Mouse (Mus musculus) urinary bladder, postnatal 4 days (tissue): ENCODE results near the gene Arsg.
A peak's percentile ranks its signal among the peaks of the same experiment; 100 is the strongest.

ENCODE experiments used
- DNase-seq, 2 experiments: peaks; one replicate each; pipeline ENCODE4 v3.0.0; 2021 to 2022; ENCODE audit warnings: low spot score in 2 of 2

The Arsg gene

DNA sequence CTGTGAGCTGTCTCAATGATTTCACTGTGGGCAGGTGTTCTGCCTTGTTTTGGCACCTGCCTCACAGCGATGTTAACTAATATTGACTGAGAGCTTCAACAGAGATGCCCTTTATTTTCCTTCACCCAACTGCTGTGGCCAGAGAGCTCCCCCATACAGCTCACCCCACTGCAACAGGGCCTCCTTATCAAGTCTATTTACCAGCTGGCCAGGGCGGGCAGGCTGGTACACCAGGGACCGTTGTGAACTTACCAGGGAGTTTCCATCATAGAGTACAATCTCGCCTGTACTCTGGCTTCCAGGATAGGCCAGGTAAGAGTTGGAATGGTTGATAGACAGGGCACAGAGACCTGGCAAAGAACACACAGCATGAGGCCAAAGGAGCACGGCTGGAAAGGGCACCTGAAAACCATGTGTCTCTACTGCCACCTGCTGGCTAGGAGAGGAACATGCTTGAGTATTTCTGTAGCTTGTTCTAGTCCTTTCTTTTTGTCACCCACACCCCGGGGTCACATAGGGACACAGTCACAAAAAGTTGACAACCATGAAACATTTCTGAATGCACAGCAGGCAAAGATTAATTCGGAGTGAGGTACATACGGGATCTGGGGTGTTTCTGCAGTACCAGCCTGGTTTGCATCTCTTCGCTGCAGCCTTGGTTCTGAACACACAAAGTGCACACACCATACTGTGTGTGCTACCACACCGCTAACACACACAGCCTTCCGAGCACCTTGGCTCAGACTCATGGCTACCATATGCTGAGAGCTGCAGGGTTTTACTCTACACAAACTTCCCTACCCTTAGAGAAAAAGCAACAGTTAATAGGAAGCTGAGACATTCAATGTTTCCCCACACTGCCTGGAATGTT is 111.9 kb downstream of the Arsg start:
- peak in 1 of 2 experiments; percentile 47 for DNase-seq

DNA sequence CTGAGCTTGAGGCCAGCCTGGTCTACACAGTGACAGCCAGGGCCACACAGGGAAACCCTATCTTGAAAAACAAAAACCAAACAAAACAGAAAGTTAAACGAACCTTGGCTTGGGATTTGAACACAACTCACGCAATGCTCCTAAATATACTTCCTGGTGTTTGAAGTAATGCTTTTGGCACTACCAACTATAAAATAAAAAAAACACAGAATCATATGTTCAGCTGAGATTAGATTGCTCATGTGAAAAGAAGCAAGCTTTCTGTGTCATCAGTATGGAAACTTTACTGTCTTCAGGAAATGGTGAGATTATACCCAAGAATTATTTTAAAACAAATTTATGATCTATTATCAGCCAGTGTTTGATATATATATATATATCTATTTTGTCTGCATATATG is 113.2 kb downstream of the Arsg start:
- no peak for DNase-seq

GRCm38 (mm10) chr11:109587019-109587418 is 113.8 kb downstream of the Arsg start:
- DNase-seq, result no peak

- no peak for DNase-seq
These were observed 114.6 kb downstream of the Arsg start for GRCm38 (mm10) chr11:109587638-109588374.

GRCm38 (mm10) chr11:109590012-109590411 is 116.8 kb downstream of the Arsg start:
- DNase-seq, result no peak

- no peak for DNase-seq
These were observed 118.3 kb downstream of the Arsg start for GRCm38 (mm10) chr11:109591511-109591910.

DNA sequence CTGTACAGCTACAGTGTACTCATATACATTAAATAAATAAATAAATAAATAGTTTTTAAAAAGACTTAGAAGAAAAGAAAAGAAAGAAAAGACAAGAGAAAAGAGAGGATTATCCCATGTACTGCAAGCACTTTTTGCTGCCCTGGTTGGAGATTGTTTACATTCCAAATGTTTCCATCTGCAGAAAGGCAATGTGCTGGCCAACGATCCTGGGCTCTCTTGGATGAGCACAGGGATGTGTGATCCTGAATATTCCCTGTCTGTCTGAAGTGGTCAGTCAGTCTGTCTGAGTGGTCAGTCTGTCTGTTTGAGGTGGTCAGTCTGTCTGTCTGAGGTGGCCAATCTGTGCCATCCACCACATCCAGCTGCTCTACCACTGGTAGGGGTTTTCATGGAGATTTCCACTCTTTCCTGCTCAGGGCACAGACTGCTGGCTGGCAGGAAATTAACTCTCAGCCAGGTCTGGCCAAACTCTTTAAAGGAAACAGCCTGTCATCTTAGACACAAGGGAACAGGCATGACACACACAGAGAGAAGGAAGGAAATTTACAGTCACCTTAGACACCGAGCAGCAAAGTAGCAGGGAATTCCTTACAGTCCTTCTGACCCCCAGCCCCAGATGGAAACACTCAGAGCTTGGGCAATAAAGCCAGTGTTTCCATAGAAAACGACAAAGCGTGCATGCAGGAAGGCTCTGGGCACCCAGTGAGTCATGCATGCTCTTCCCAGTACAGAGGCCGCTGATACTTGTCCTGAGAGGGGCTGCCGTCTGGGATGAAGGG is 120.2 kb downstream of the Arsg start:
- DNase-seq, result no peak

- DNase-seq, result no peak
These were observed 121.6 kb downstream of the Arsg start for GRCm38 (mm10) chr11:109594761-109595160.

DNA sequence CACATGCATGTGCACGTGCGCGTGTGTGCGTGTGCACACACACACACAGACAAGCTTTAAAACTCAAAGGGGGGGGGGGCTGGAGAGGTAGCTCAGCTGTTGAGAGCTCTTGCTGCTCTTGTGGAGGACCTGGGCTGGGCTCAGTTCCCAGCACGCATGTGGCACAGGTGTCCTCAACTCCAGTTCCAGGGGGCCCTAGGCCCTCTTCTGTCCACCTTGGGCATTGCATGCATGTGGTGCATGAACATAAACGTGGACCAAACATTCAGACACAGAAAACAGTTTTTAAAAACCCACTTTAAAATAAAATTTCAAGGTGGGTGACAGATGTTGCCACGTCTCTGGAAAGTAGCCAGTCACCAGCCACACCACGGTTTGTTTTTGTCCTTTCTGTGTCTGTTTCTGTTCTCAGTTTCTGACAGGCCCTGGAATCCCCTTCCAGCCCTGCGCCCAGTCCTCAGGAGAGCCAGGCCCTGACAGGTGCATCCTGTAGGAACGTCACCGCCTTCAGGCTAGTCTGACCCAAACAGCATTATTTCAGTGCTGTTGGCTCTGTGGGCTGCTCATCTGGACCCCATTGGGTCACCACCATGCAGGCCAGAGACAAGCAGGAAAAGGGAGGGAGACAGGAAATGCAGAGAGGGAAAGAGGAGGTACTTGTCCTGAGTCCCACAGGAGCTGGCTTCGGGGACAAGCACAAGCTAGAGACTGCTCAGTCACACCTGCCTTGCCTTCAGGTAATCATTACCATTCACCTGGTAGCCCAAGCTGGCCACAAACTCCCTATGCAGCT is 125.8 kb downstream of the Arsg start:
- DNase-seq, result no peak

GRCm38 (mm10) chr11:109607600-109607999 is 134.4 kb downstream of the Arsg start:
- no peak for DNase-seq

DNA sequence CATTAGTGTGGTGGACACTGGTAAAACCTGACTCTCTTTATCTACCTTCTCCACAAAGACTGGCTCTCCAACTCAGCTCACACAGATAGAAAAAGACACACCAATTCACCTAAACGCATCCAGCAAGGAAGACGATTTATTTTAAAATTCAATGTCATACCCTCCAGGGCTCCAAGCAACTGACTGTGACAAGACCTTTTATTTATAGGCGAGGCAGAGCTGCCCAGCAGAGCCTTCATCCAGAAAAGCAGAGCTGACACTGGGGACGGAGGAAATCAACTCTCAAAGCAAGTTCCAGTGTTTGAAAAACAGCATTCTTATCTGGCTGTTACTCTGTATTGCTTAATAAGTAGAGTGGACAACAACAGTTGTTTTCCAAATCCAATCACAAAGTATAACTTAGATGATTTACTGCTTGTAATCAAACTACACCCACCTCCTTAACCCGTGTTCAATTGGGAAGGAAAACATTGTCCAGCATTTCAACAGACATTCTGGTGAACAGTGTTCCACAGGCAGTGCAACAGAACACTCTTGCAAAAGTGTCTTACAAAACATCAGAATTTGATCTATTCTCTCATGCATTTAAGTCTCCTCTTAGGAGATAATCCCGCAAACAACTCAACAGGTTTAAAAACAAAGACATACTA is 135.9 kb downstream of the Arsg start:
- DNase-seq, result no peak

DNA sequence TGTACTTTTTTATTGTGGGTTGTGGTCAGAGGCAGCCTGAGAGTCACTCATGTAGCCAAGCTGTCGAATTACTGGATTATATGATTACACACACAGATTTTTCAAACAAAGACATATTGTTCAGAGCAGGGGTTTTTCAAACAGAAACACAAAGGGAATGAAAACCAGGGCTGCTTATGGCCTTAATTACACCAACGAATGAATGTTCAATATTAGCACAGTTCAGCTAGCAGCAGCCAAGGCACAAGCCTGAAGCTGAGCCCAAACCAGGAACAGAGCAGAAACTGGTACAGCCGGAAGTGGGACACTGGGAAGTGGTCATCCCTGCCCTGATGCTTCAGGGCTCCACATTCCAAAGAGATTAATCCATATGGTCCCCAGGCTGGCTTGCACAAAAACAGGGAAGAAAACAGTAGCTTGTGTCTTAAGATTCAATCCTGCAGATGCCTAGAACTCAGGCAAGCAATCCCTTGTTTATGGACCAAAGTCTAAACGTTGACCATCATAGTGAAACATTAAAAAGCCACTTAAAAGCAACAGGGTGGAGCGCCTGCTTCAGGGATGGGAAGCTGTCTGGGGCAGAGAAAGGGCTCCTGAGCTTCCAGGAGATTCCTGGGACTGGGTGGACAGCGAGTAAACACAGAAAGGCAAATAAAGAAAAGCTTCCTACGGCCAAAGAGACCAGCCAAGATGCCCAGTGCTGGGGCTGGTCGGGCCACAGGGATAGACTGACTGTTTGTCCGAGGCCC is 137.0 kb downstream of the Arsg start:
- no peak for DNase-seq

GRCm38 (mm10) chr11:109610795-109611302 is 137.7 kb downstream of the Arsg start:
- DNase-seq, result no peak

GRCm38 (mm10) chr11:109611303-109612149 is 138.4 kb downstream of the Arsg start, which contains the start of gene Wipi1:
Wipi1 (minus strand) TSS chr11:109611967.
- peak; percentile 99 for DNase-seq

GRCm38 (mm10) chr11:109612871-109613529 is 139.8 kb downstream of the Arsg start:
- no peak for DNase-seq

DNA sequence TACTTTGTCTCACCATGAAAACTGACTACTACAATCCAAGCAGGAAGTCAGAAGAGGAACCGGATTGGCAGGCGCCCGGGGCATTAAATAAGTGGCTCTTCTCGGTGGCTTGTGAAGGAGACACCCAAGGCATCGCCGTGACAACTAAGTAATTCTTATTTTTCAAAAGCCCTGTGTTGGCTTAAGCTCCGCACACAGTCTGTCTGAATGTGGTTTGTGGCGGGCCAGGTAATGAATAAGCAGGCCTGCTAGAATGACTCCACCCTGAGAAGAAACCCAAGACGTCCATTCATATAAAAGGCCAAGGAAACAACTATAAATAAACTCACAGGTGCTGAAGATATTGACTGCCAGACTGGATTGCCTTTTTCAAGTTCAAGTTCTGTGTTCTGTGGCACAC is 142.1 kb downstream of the Arsg start:
- DNase-seq, result no peak

- no peak for DNase-seq
These were observed 143.2 kb downstream of the Arsg start for GRCm38 (mm10) chr11:109616352-109616751.

GRCm38 (mm10) chr11:109616766-109617165 is 143.6 kb downstream of the Arsg start:
- DNase-seq, result no peak
